Mouse (Mus musculus) neural tube, embryonic 14.5 days (tissue): Measurements from ENCODE around the gene Tcte2. TPM values are rescaled to one million over a fixed set of nuclear protein-coding genes. Genes with fewer than 3 reads are reported as not detected.

Experiments used
- ATAC-seq: fragments of 200-750 bp; cut with Nextera tagmentation; 2 replicates; pipeline ENCODE4 v1.8.0; 2017; ENCODE audit warnings: low read depth, mild to moderate bottlenecking, moderate TSS enrichment, moderate library complexity
- H3K27ac ChIP-seq: fragments of 300-500 bp; sonication (generic); 2 replicates; pipeline ENCODE4 v1.5.1; 2014; ENCODE audit warnings: low read depth, mild to moderate bottlenecking, control low read depth, low read length, moderate library complexity, mixed read lengths
- H3K27me3 ChIP-seq: fragments of 300-500 bp; sonication (generic); 2 replicates; pipeline ENCODE4 v1.6.1; 2014; ENCODE audit warnings: low read length; ENCODE audit not compliant: control insufficient read depth, insufficient read depth
- H3K36me3 ChIP-seq: fragments of 300-500 bp; sonication (generic); 2 replicates; pipeline ENCODE4 v1.6.1; 2014; ENCODE audit warnings: low read length, mixed read lengths; ENCODE audit not compliant: control insufficient read depth, insufficient read depth
- H3K4me1 ChIP-seq: fragments of 300-500 bp; sonication (generic); 2 replicates; pipeline ENCODE4 v1.6.1; 2014; ENCODE audit warnings: low read length; ENCODE audit not compliant: control insufficient read depth, insufficient read depth
- H3K4me2 ChIP-seq: fragments of 300-500 bp; sonication (generic); 2 replicates; pipeline ENCODE4 v1.6.1; 2014; ENCODE audit warnings: mild to moderate bottlenecking, low read depth, low read length, control low read depth
- H3K4me3 ChIP-seq: fragments of 300-500 bp; sonication (generic); 2 replicates; pipeline ENCODE4 v1.5.1; 2014; ENCODE audit warnings: low read depth, low read length, control low read depth, mixed read lengths
- H3K9ac ChIP-seq: fragments of 300-500 bp; sonication (generic); replicated peaks from 2 replicates; pipeline ENCODE4 v1.6.1; 2014; ENCODE audit warnings: low read depth, mild to moderate bottlenecking, control low read depth, low read length, mixed read lengths
- H3K9me3 ChIP-seq: fragments of 300-500 bp; sonication (generic); 2 replicates; pipeline ENCODE4 v1.6.1; 2016; ENCODE audit warnings: low read length; ENCODE audit not compliant: control insufficient read depth
- WGBS: fragments of 180-500 bp; shearing (Covaris S2); extraction: QIAGEN DNeasy Blood & Tissue Kit; methylation state at CpG from one replicate; pipeline ENCODE4 v1.1.7; 2014; 5-methylcytosine and 5-hydroxymethylcytosine counted together
- polyA plus RNA-seq: library from polyadenylated mRNA; unstranded; fragments of >200 nt; fragmentation: Nextera tagmentation; extraction: Ambion mirVana; gene quantifications from 2 replicates; pipeline ENCODE4 v1.2.1, GENCODE M21; 2014

Tcte2 gene
- polyA plus RNA-seq, 1 experiment from 2014 or later, result 31.1 TPM

- Histone ChIP-seq H3K4me3 (no peak overlapping the region), H3K9me3 (no peaks in the 10 kb centered on the region), H3K36me3 (no peaks in the 10 kb centered on the region), H3K9ac (no peak overlapping the region), H3K4me1 (no peaks in the 10 kb centered on the region), H3K4me2 (no peak overlapping the region), H3K27me3 (no peaks in the 10 kb centered on the region), H3K27ac (no peak overlapping the region)
- WGBS, result 42% methylated on average over 4 of the region's 4 CpGs
- ATAC-seq, result 0 out of 2 replicates have a peak, but pooled peaks have one; percentile 22
Observed at GRCm38 (mm10) chr17:13687086-13687485, 74.5 kb downstream of the Tcte2 start.

GRCm38 (mm10) chr17:13685621-13686020, 76.0 kb downstream of the Tcte2 start:
- no peaks in the 10 kb centered on the region for H3K4me1 ChIP-seq
- no peaks in the 10 kb centered on the region for H3K27me3 ChIP-seq
- H3K36me3 ChIP-seq, result no peaks in the 10 kb centered on the region
- H3K9ac ChIP-seq, result no peak overlapping the region
- no peak overlapping the region for H3K4me2 ChIP-seq
- no peak for ATAC-seq
- WGBS, result 86% methylated on average over 3 of the region's 3 CpGs
- no peak overlapping the region for H3K27ac ChIP-seq
- no peak overlapping the region for H3K4me3 ChIP-seq
- no peaks in the 10 kb centered on the region for H3K9me3 ChIP-seq

- no peak for ATAC-seq
- 65% methylated on average over 7 of the region's 7 CpGs for WGBS
- no peaks in the 10 kb centered on the region for H3K27me3 ChIP-seq
- no peaks in the 10 kb centered on the region for H3K4me1 ChIP-seq
- H3K4me2 ChIP-seq, result no peak overlapping the region
- H3K4me3 ChIP-seq, result no peak overlapping the region
- no peak overlapping the region for H3K9ac ChIP-seq
- H3K27ac ChIP-seq, result no peak overlapping the region
- no peaks in the 10 kb centered on the region for H3K36me3 ChIP-seq
- H3K9me3 ChIP-seq, result no peaks in the 10 kb centered on the region
Observed at GRCm38 (mm10) chr17:13684256-13684655, 77.4 kb downstream of the Tcte2 start.

- Histone ChIP-seq H3K4me3 (0 out of 2 replicates have a peak overlapping the region, but pooled peaks have one; percentile 12), H3K4me1 (no peaks in the 10 kb centered on the region), H3K27me3 (no peaks in the 10 kb centered on the region), H3K27ac (peak overlapping the region; percentile 71), H3K4me2 (no peak overlapping the region; the same call in 1 of the 2 replicates), H3K9ac (peak overlapping the region; percentile 21; the same call in 1 of the 2 replicates), H3K36me3 (no peaks in the 10 kb centered on the region), H3K9me3 (no peaks in the 10 kb centered on the region)
- peak; percentile 25; the same call in 1 of the 2 replicates for ATAC-seq
- 12% methylated on average over 15 of the region's 15 CpGs for WGBS
Observed at GRCm38 (mm10) chr17:13683411-13684174, 78.0 kb downstream of the Tcte2 start.

- no peaks in the 10 kb centered on the region for H3K9me3 ChIP-seq
- no peaks in the 10 kb centered on the region for H3K4me1 ChIP-seq
- no peaks in the 10 kb centered on the region for H3K27me3 ChIP-seq
- peak overlapping the region; percentile 12; the same call in 1 of the 2 replicates for H3K4me3 ChIP-seq
- H3K27ac ChIP-seq, result peak overlapping the region; percentile 71
- H3K4me2 ChIP-seq, result peak overlapping the region; percentile 19; the same call in 1 of the 2 replicates
- peak overlapping the region; percentile 21; the same call in 1 of the 2 replicates for H3K9ac ChIP-seq
- WGBS, result 14% methylated on average over 4 of the region's 4 CpGs
- ATAC-seq, result no peak
- no peaks in the 10 kb centered on the region for H3K36me3 ChIP-seq
Observed at GRCm38 (mm10) chr17:13683027-13683410, 78.6 kb downstream of the Tcte2 start.

- Histone ChIP-seq H3K27me3 (no peaks in the 10 kb centered on the region), H3K9ac (peak overlapping the region; percentile 21; the same call in 1 of the 2 replicates), H3K4me2 (peak overlapping the region; percentile 19; the same call in 1 of the 2 replicates), H3K36me3 (no peaks in the 10 kb centered on the region), H3K9me3 (no peaks in the 10 kb centered on the region), H3K4me3 (peak overlapping the region; percentile 12; the same call in 1 of the 2 replicates), H3K4me1 (no peaks in the 10 kb centered on the region), H3K27ac (peak overlapping the region; percentile 71; the same call in 1 of the 2 replicates)
- 52% methylated on average over 9 of the region's 9 CpGs for WGBS
- no peak for ATAC-seq
Observed at GRCm38 (mm10) chr17:13682378-13683026, 79.1 kb downstream of the Tcte2 start.

- Histone ChIP-seq H3K36me3 (no peaks in the 10 kb centered on the region), H3K4me3 (no peak overlapping the region), H3K4me2 (no peak overlapping the region), H3K9ac (no peak overlapping the region), H3K9me3 (no peaks in the 10 kb centered on the region), H3K4me1 (peaks cover 5% of the 10 kb centered on the region; the same call in 1 of the 2 replicates), H3K27me3 (no peaks in the 10 kb centered on the region), H3K27ac (no peak overlapping the region)
- no peak for ATAC-seq
- 91% methylated on average over 5 of the region's 6 CpGs for WGBS
Observed at GRCm38 (mm10) chr17:13681686-13682085, 79.9 kb downstream of the Tcte2 start.

GRCm38 (mm10) chr17:13681126-13681525, 80.5 kb downstream of the Tcte2 start:
- no peak overlapping the region for H3K4me2 ChIP-seq
- H3K27me3 ChIP-seq, result no peaks in the 10 kb centered on the region

GRCm38 (mm10) chr17:13680318-13680717, 81.3 kb downstream of the Tcte2 start:
- 58% methylated on average over 4 of the region's 4 CpGs for WGBS
- no peak overlapping the region for H3K27ac ChIP-seq
- peaks cover 7% of the 10 kb centered on the region; the same call in 1 of the 2 replicates for H3K4me1 ChIP-seq
- H3K9ac ChIP-seq, result no peak overlapping the region
- no peak overlapping the region for H3K4me2 ChIP-seq
- H3K9me3 ChIP-seq, result no peaks in the 10 kb centered on the region
- no peak overlapping the region for H3K4me3 ChIP-seq
- ATAC-seq, result no peak
- H3K36me3 ChIP-seq, result no peaks in the 10 kb centered on the region
- H3K27me3 ChIP-seq, result no peaks in the 10 kb centered on the region

More at GRCm38 (mm10) chr17:13681126-13681525, 80.5 kb downstream of the Tcte2 start:
- Histone ChIP-seq H3K9me3 (no peaks in the 10 kb centered on the region), H3K4me1 (peaks cover 7% of the 10 kb centered on the region; the same call in 1 of the 2 replicates), H3K4me3 (no peak overlapping the region), H3K9ac (no peak overlapping the region), H3K27ac (no peak overlapping the region), H3K36me3 (no peaks in the 10 kb centered on the region)
- peak; percentile 23; the same call in 1 of the 2 replicates for ATAC-seq
- 51% methylated on average over 6 of the region's 6 CpGs for WGBS
